Mouse (Mus musculus) heart, embryonic 10.5 days (tissue): Measurements from ENCODE around the gene Lman2l. TPM values are rescaled to one million over a fixed set of nuclear protein-coding genes. Genes with fewer than 3 reads are reported as not detected.

Experiments
- DNase-seq: peaks from one replicate; pipeline ENCODE4 v3.0.0-alpha.2; 2017; ENCODE audit warnings: low spot score
- H3K27ac ChIP-seq: fragments of 300-500 bp; sonication (generic); 2 replicates; pipeline ENCODE4 v1.5.1; 2016; ENCODE audit warnings: mild to moderate bottlenecking
- H3K27me3 ChIP-seq: fragments of 300-500 bp; sonication (generic); 2 replicates; pipeline ENCODE4 v1.6.1; 2016; ENCODE audit warnings: mild to moderate bottlenecking; ENCODE audit not compliant: poor library complexity, insufficient read depth, severe bottlenecking
- H3K36me3 ChIP-seq: fragments of 300-500 bp; sonication (generic); 2 replicates; pipeline ENCODE4 v1.6.1; 2016; ENCODE audit warnings: mild to moderate bottlenecking, moderate library complexity
- H3K4me1 ChIP-seq: fragments of 300-500 bp; sonication (generic); 2 replicates; pipeline ENCODE4 v1.6.1; 2016; ENCODE audit warnings: mild to moderate bottlenecking
- H3K4me3 ChIP-seq: fragments of 300-500 bp; sonication (generic); 2 replicates; pipeline ENCODE4 v1.5.1; 2016; ENCODE audit warnings: mild to moderate bottlenecking, moderate library complexity
- H3K9me3 ChIP-seq: fragments of 300-500 bp; sonication (generic); 2 replicates; pipeline ENCODE4 v1.6.1; 2016; ENCODE audit warnings: mild to moderate bottlenecking, moderate library complexity
- WGBS: fragments of 180-500 bp; shearing (Covaris S2); methylation state at CpG from one replicate; pipeline ENCODE4 v1.1.7; 2016; 5-methylcytosine and 5-hydroxymethylcytosine counted together
- polyA plus RNA-seq: library from polyadenylated mRNA; unstranded; fragments of >200 nt; fragmentation: Nextera tagmentation; extraction: Ambion mirVana; gene quantifications from 2 replicates; pipeline ENCODE4 v1.2.1, GENCODE M21; 2016

Lman2l gene
- polyA plus RNA-seq, 1 experiment from 2014 or later, result 53.7 TPM

GRCm38 (mm10) chr1:36473211-36473780, 28.2 kb upstream of the Lman2l start:
- no peak for DNase-seq
- Histone ChIP-seq H3K4me1 (peaks cover 48% of the 10 kb centered on the region), H3K36me3 (no peaks in the 10 kb centered on the region), H3K9me3 (no peaks in the 10 kb centered on the region), H3K27me3 (no peaks in the 10 kb centered on the region), H3K4me3 (peak overlapping the region; percentile 73; the same call in 1 of the 2 replicates), H3K27ac (no peak overlapping the region)
- WGBS, result 73% methylated on average over 10 of the region's 10 CpGs

DNA sequence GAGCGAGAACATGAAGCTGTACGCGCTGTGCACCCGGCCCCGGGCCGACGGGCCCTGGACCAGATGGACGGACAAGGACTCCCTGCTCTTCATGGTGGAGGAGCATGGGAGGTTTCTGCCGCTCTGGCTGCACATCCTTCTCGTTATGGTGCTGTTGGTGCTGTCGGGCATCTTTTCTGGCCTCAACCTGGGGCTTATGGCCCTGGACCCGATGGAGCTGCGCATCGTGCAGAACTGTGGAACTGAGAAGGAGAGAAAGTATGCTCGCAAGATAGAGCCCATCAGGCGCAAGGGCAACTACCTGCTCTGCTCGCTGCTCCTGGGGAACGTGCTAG, 27.0 kb upstream of the Lman2l start:
- 14% methylated on average over 18 of the region's 18 CpGs for WGBS

GRCm38 (mm10) chr1:36471181-36472105, 26.4 kb upstream of the Lman2l start, which contains the start of gene Cnnm4:
Cnnm4 (plus strand) TSS chr1:36471620.
- DNase-seq, result peak; percentile 96
- Histone ChIP-seq H3K27me3 (no peaks in the 10 kb centered on the region), H3K27ac (peak within 1 kb of the TSS; percentile 90), H3K4me3 (peak within 1 kb of the TSS; percentile 73), H3K36me3 (no peaks in the 10 kb centered on the region), H3K9me3 (no peaks in the 10 kb centered on the region), H3K4me1 (peaks cover 50% of the 10 kb centered on the region)
- WGBS, result under 1% methylated on average over 89 of the region's 98 CpGs

More for the DNA sequence above, 27.0 kb upstream of the Lman2l start:
- Histone ChIP-seq H3K4me3 (peak overlapping the region; percentile 73), H3K4me1 (peaks cover 50% of the 10 kb centered on the region), H3K27ac (peak overlapping the region; percentile 90), H3K36me3 (no peaks in the 10 kb centered on the region), H3K9me3 (no peaks in the 10 kb centered on the region), H3K27me3 (no peaks in the 10 kb centered on the region)
- DNase-seq, result no peak

DNA sequence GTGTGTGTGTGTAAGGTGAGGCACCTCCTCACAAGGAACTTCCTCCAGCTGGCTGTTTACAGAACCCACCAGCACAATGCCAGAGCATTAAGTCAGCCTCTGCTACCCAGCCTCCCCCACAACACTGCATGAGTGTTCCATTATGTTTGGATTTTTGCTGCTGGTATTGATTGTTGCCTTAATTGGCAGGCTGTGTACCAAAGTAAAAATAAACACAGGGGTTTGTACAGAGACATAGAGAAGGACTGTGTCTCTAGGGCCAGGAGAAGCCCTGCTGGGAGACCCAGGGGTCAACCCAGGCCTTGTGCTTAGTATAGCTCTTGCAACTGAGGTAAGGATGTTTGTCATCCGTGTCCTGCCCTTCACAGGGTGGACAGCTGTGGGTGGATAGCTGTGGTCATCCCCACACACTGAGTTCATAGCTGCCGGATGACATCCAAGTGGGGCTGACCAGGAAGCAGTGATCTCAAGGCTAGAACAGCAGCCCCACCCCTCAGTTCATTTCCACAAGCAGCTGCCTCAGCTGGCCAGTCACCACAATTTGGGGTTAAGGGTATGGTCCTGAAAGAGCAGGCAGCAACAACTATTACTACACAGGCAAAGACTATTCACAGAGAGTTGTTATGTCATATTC, 24.9 kb upstream of the Lman2l start:
- Histone ChIP-seq H3K36me3 (no peaks in the 10 kb centered on the region), H3K27ac (no peak overlapping the region), H3K27me3 (no peaks in the 10 kb centered on the region), H3K9me3 (no peaks in the 10 kb centered on the region), H3K4me3 (no peak overlapping the region), H3K4me1 (peaks cover 42% of the 10 kb centered on the region)
- 43% methylated on average over 2 of the region's 2 CpGs for WGBS
- DNase-seq, result no peak

- Histone ChIP-seq H3K27ac (no peak overlapping the region), H3K27me3 (0 out of 2 replicates have a peak, but pooled peaks cover 7% of the 10 kb centered on the region), H3K36me3 (no peaks in the 10 kb centered on the region), H3K9me3 (no peaks in the 10 kb centered on the region), H3K4me1 (peaks cover 17% of the 10 kb centered on the region), H3K4me3 (no peak overlapping the region)
- no peak for DNase-seq
- WGBS, result 47% methylated on average over 5 of the region's 5 CpGs
Measured at GRCm38 (mm10) chr1:36467446-36467845, 22.4 kb upstream of the Lman2l start.

DNA sequence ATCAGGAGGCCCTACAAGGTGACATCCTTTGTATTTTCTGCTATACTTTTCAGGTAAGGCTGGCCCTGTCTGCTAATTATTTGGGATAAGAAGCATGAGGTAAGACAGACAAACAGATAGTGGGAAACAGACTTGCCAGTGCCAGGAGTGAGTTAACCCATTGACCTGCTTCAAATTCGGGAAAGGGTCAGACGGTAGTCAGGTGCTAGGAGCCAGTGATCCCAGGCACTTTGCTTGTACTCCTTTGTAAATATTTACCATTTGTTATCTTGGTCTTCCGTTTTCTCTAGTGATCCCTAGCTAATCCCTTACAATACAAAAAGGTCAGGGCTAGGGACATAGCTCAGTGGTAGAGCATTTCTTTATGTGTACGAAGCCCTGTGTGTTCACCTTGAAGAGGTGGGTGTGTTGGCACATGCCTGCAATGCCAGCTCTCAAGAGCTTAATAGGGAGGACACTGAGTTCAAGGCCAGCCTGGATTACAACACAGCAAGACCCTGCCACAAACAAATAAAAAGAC, 20.6 kb upstream of the Lman2l start:
- H3K4me3 ChIP-seq, result no peak overlapping the region
- 0 out of 2 replicates have a peak, but pooled peaks cover 7% of the 10 kb centered on the region for H3K27me3 ChIP-seq
- no peaks in the 10 kb centered on the region for H3K36me3 ChIP-seq
- H3K27ac ChIP-seq, result no peak overlapping the region
- peaks cover 13% of the 10 kb centered on the region; the same call in 1 of the 2 replicates for H3K4me1 ChIP-seq
- no peak for DNase-seq
- WGBS, result 58% methylated on average over 4 of the region's 4 CpGs
- H3K9me3 ChIP-seq, result no peaks in the 10 kb centered on the region

DNA sequence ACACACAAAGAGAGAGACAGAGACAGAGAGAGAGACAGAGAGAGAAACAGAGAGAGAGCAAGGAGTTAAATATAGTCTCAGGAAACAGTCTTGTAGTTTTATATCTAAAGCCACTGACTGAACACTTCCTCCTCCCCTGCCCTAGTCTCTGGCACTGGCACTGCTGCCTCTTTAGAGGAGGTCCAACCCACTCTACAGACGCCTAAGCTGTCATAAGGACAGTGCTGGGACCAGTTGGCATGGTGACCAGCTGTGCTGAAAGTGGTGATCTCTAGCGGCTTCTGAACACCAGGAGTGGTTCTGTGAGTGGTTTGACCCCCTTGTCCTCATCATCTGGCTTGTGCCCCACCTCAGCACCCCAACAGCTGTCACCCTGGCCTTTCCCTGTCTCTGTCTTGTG, 16.8 kb upstream of the Lman2l start:
- H3K4me3 ChIP-seq, result no peak overlapping the region
- no peaks in the 10 kb centered on the region for H3K9me3 ChIP-seq
- DNase-seq, result no peak
- 37% methylated on average over 2 of the region's 2 CpGs for WGBS
- 0 out of 2 replicates have a peak, but pooled peaks cover 7% of the 10 kb centered on the region for H3K27me3 ChIP-seq
- no peaks in the 10 kb centered on the region for H3K36me3 ChIP-seq
- H3K4me1 ChIP-seq, result 0 out of 2 replicates have a peak, but pooled peaks cover 6% of the 10 kb centered on the region
- H3K27ac ChIP-seq, result no peak overlapping the region

DNA sequence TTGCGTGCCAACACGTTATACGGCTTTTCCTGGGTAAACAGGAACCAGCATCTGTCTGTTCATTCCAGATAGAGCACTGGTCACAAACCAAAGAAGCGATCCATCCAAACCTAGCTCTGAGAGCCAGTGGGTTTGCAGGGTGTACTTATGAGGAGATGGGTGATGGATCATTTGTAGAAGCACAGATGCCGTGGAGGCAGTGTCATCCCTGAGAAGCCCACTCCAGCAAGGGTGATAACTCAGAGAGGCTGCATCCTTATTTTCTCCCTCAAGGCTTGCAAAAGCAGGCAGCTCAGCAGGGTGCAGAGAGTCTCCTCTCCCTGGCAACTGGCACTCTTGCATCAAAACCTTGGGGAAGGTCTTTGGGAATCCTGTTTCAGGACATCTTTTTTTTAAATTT, 13.1 kb upstream of the Lman2l start:
- no peak overlapping the region for H3K27ac ChIP-seq
- no peaks in the 10 kb centered on the region for H3K9me3 ChIP-seq
- no peak for DNase-seq
- no peak overlapping the region for H3K4me3 ChIP-seq
- H3K27me3 ChIP-seq, result no peaks in the 10 kb centered on the region
- 71% methylated on average over 5 of the region's 5 CpGs for WGBS
- H3K36me3 ChIP-seq, result no peaks in the 10 kb centered on the region
- H3K4me1 ChIP-seq, result 0 out of 2 replicates have a peak, but pooled peaks cover 6% of the 10 kb centered on the region

DNA sequence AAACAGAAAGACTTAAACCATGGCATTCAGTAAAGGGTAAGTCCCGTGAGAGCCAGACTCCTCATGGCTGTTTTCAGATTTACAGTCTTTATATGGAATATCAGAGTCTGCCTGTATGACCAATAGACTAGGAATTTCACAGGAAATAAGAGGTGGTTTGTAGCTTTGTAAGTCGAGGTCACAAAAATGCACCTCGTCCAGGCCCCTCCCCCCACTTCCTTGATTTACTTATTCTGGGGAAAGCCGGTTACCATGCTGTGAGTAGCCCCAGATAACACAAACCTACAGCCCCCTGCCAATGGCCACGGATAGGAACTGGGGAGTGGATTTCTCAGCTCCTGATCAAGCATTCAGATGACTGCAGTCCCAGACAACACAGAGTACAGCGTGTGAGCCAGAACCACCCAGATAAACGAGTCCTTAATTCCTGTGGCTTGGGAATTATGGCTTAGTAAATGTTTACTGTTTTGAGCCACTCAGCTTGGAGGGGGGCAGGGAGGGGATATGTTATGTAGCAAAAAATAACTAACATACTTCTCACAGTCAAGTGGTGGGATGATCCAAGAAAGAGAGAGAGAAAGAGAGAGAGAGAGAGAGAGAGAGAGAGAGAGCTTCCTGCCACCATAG, 12.4 kb upstream of the Lman2l start:
- no peak for DNase-seq
- no peak overlapping the region for H3K4me3 ChIP-seq
- no peaks in the 10 kb centered on the region for H3K36me3 ChIP-seq
- WGBS, result 20% methylated on average over 7 of the region's 7 CpGs
- no peaks in the 10 kb centered on the region for H3K27me3 ChIP-seq
- no peaks in the 10 kb centered on the region for H3K9me3 ChIP-seq
- 0 out of 2 replicates have a peak, but pooled peaks cover 6% of the 10 kb centered on the region for H3K4me1 ChIP-seq
- H3K27ac ChIP-seq, result no peak overlapping the region

GRCm38 (mm10) chr1:36454055-36454815, 9.2 kb upstream of the Lman2l start:
- DNase-seq, result no peak
- Histone ChIP-seq H3K36me3 (no peaks in the 10 kb centered on the region), H3K27me3 (no peaks in the 10 kb centered on the region), H3K4me1 (0 out of 2 replicates have a peak, but pooled peaks cover 3% of the 10 kb centered on the region), H3K27ac (no peak overlapping the region), H3K4me3 (no peak overlapping the region), H3K9me3 (no peaks in the 10 kb centered on the region)
- 80% methylated on average over 6 of the region's 6 CpGs for WGBS

DNA sequence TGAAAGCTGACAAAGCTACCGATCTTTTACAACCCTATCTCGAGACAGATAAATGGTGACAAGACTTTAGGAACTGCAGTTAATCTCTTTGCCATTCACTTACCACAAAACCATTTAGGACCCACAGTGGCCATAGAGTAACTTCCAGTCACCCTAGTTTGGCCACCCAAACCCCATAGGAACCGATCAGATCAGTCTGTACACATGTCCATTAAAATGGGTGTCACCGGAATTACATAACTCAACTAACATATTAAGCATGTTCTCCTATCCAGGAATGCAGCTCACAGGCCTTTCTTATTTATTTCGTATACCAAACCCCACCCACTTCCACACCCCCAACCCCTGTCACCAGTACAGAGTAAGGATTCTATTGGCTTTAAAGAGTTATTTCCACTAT, 1.8 kb upstream of the Lman2l start:
- Histone ChIP-seq H3K27ac (no peak overlapping the region), H3K36me3 (peaks cover 9% of the 10 kb centered on the region), H3K9me3 (no peaks in the 10 kb centered on the region), H3K4me1 (peaks cover 7% of the 10 kb centered on the region; the same call in 1 of the 2 replicates), H3K4me3 (no peak overlapping the region), H3K27me3 (no peaks in the 10 kb centered on the region)
- DNase-seq, result no peak
- 83% methylated on average over 5 of the region's 5 CpGs for WGBS
